Mouse (Mus musculus): ENCODE data around the gene Nme7.

- TF ChIP-seq CTCF (IDR thresholded peaks at IDR 0.05; ENCODE audit: low read depth), result no peak
- TF ChIP-seq EP300 (optimal IDR thresholded peaks at IDR 0.05), result no peak
Measured at GRCm38 (mm10) chr1:164418320-164418719, 114.4 kb downstream of the Nme7 start.
